Mouse (Mus musculus) G1E (cell line): ENCODE data around the gene Zcchc4.

Experiments
- CTCF ChIP-seq: IDR thresholded peaks from 2 replicates; pipeline ENCODE4 v1.5.1; 2012; ENCODE audit warnings: low read depth, low read length, inconsistent platforms, mixed read lengths
- GATA1 ChIP-seq: IDR thresholded peaks from 2 replicates; pipeline ENCODE4 v1.6.1; 2012; ENCODE audit warnings: borderline replicate concordance, low read length, inconsistent platforms, mixed read lengths
- GATA2 ChIP-seq: IDR thresholded peaks from 2 replicates; pipeline ENCODE4 v1.6.1; 2012; ENCODE audit warnings: low read depth, low read length, inconsistent platforms, borderline replicate concordance
- POLR2AphosphoS5 ChIP-seq: IDR thresholded peaks from 2 replicates; pipeline ENCODE4 v1.6.1; 2012; ENCODE audit warnings: low read depth, low read length, inconsistent platforms; ENCODE audit not compliant: insufficient replicate concordance
- TAL1 ChIP-seq: conservative IDR thresholded peaks from 2 replicates; pipeline ENCODE4 v1.6.1; 2012; ENCODE audit warnings: low read depth, low read length, inconsistent platforms, mixed read lengths

DNA sequence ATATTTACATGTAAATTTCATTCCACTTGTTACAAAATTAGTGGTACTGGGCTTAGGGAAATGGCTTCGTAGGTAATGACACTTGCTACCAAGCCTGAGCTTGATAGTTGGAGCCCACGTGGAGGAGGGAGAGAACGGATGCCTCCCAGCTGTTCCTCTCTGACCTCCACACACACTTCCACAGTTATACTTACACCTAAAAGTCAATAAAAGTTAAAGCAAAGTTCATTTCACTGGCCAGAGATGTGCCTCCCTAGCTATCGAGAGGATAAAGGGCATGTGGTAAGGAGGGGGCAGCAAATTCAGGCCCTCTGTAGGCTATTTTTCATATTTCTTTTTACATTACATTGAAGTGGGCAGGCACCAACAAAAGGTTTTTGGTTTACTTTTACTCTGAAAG, 52.7 kb downstream of the Zcchc4 start:
- no peak for TF ChIP-seq GATA1
- TF ChIP-seq CTCF, result no peak
- no peak for TF ChIP-seq POLR2AphosphoS5
- no peak for TF ChIP-seq GATA2
- TF ChIP-seq TAL1, result no peak
